Mouse (Mus musculus) myocyte (in vitro differentiated cells): ENCODE results near the gene Trrap. TPM values are rescaled to one million over a fixed set of nuclear protein-coding genes. Genes with fewer than 3 reads are reported as not detected.

ENCODE experiments used
- H3K27me3 ChIP-seq: one replicate; pipeline ENCODE4 v1.6.1; 2011; ENCODE audit not compliant: control insufficient read depth, insufficient read depth, insufficient read length
- H3K36me3 ChIP-seq: one replicate; pipeline ENCODE4 v1.6.1; 2011; ENCODE audit not compliant: control insufficient read depth, insufficient read depth
- H3K4me2 ChIP-seq: one replicate; pipeline ENCODE4 v1.6.1; 2011; ENCODE audit warnings: low read depth, control low read depth
- H3K4me3 ChIP-seq: one replicate; pipeline ENCODE4 v1.5.1; 2011; ENCODE audit warnings: mild to moderate bottlenecking, control low read depth, moderate library complexity
- H3K79me2 ChIP-seq: one replicate; pipeline ENCODE4 v1.6.1; 2011; ENCODE audit not compliant: control insufficient read depth, insufficient read depth
- H3ac ChIP-seq: one replicate; pipeline ENCODE4 v1.6.1; 2011; ENCODE audit not compliant: control insufficient read depth, insufficient read length
- CEBPB ChIP-seq: IDR thresholded peaks from 2 replicates; pipeline ENCODE4 v1.6.1; 2011; ENCODE audit warnings: mild to moderate bottlenecking, moderate library complexity; ENCODE audit not compliant: poor library complexity, insufficient read depth, severe bottlenecking
- E2F4 ChIP-seq: IDR thresholded peaks from one replicate; pipeline ENCODE4 v1.6.1; 2011; ENCODE audit warnings: mild to moderate bottlenecking, control low read depth, moderate library complexity; ENCODE audit not compliant: insufficient read depth
- MAX ChIP-seq: IDR thresholded peaks from one replicate; pipeline ENCODE4 v1.6.1; 2011; ENCODE audit warnings: low read depth, mild to moderate bottlenecking, control low read depth
- MYOD1 ChIP-seq, 3 experiments: IDR thresholded peaks; one replicate each; pipeline ENCODE4 v1.6.1; 2011; ENCODE audit warnings: control low read depth in 2 of 3, low read depth in 2 of 3, mild to moderate bottlenecking in 2 of 3, moderate library complexity in 1 of 3; ENCODE audit not compliant: insufficient read length in 2 of 3, control insufficient read depth in 1 of 3
- MYOG ChIP-seq, 3 experiments: IDR thresholded peaks; one replicate each; pipeline ENCODE4 v1.6.1; 2011; ENCODE audit warnings: control low read depth in 2 of 3, low read depth in 2 of 3, mild to moderate bottlenecking in 2 of 3; ENCODE audit not compliant: insufficient read length in 2 of 3, control insufficient read depth in 1 of 3, insufficient read depth in 1 of 3
- POLR2A ChIP-seq: IDR thresholded peaks from one replicate; pipeline ENCODE4 v1.6.1; 2011; ENCODE audit warnings: low read depth, mild to moderate bottlenecking, control low read depth, moderate library complexity; ENCODE audit not compliant: insufficient read length
- POLR2AphosphoS2 ChIP-seq: IDR thresholded peaks from one replicate; pipeline ENCODE4 v1.6.1; 2011; ENCODE audit warnings: low read depth, control low read depth; ENCODE audit not compliant: insufficient read length
- REST ChIP-seq: IDR thresholded peaks from one replicate; pipeline ENCODE4 v1.6.1; 2011; ENCODE audit warnings: mild to moderate bottlenecking, control low read depth, moderate library complexity; ENCODE audit not compliant: insufficient read depth, insufficient read length
- SRF ChIP-seq: IDR thresholded peaks from one replicate; pipeline ENCODE4 v1.6.1; 2011; ENCODE audit warnings: low read depth; ENCODE audit not compliant: control insufficient read depth, insufficient read length
- TCF12 ChIP-seq: IDR thresholded peaks from one replicate; pipeline ENCODE4 v1.6.1; 2011; ENCODE audit warnings: mild to moderate bottlenecking, control low read depth; ENCODE audit not compliant: poor library complexity, insufficient read depth, severe bottlenecking
- TCF3 ChIP-seq: IDR thresholded peaks from one replicate; pipeline ENCODE4 v1.6.1; 2011; ENCODE audit warnings: low read depth, control low read depth; ENCODE audit not compliant: insufficient read length
- USF1 ChIP-seq: IDR thresholded peaks from one replicate; pipeline ENCODE4 v1.6.1; 2011; ENCODE audit warnings: low read depth, mild to moderate bottlenecking, control low read depth, moderate library complexity
- polyA plus RNA-seq: library from polyadenylated mRNA; unstranded; fragments of >200 nt; fragmentation: generic; extraction: Trizol; gene quantifications from one replicate; pipeline ENCODE4 v1.2.1, GENCODE M21; 2012; ENCODE audit warnings: missing spikeins

Gene Trrap
- polyA plus RNA-seq, 1 experiment, result 40.2 TPM

DNA sequence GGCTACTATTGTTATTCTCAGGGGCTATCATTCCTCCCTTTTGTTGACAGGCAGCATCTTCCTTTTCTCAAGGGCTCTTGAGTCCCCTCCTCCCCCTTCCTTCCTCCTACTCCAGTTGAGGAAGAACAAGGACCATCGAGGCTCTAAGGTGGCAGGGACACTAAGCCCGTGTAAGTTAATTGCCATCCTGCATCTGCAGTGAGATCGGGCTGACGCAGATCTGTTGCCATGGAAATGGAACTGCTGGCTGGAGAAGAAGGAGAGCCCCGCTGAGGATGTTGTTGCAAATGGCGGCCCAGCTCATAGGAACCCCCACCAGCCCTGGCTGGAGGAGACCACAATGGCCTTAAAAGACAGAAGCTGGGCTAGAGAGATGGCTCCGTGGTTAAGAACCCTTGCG, 9.1 kb upstream of the Trrap start:
- Histone ChIP-seq H3K4me3 (no peak overlapping the region), H3K4me2 (no peak overlapping the region), H3K27me3 (peaks cover 39% of the 10 kb centered on the region), H3ac (no peak overlapping the region), H3K36me3 (no peaks in the 10 kb centered on the region), H3K79me2 (no peaks in the 10 kb centered on the region)
- TF ChIP-seq MYOG (IDR thresholded peaks at IDR 0.05; ENCODE audit: control insufficient read depth in 1 of 3, insufficient read depth in 1 of 3, insufficient read length in 2 of 3, low read depth in 2 of 3), result no peak
- TF ChIP-seq TCF3, result no peak
- no peak for TF ChIP-seq POLR2AphosphoS2
- TF ChIP-seq MYOD1 (IDR thresholded peaks at IDR 0.05; ENCODE audit: control insufficient read depth in 1 of 3, insufficient read length in 2 of 3, low read depth in 2 of 3), result no peak
- no peak for TF ChIP-seq MAX
- TF ChIP-seq REST, result no peak
- no peak for TF ChIP-seq POLR2A
- TF ChIP-seq CEBPB, result no peak
- TF ChIP-seq USF1, result no peak
- TF ChIP-seq TCF12, result no peak
- TF ChIP-seq SRF, result no peak
- TF ChIP-seq E2F4, result no peak

GRCm38 (mm10) chr5:144761161-144761868, 6.2 kb upstream of the Trrap start, which contains the start of gene Tmem130:
Gene Tmem130 (minus strand): TSS chr5:144761818.
- Histone ChIP-seq H3ac (no peak within 1 kb of the TSS), H3K79me2 (no peaks in the 10 kb centered on the region), H3K4me3 (no peak within 1 kb of the TSS), H3K36me3 (no peaks in the 10 kb centered on the region), H3K4me2 (no peak within 1 kb of the TSS), H3K27me3 (peaks cover 43% of the 10 kb centered on the region)
- TF ChIP-seq E2F4 (no peak), POLR2A (no peak), CEBPB (no peak), MYOG (IDR thresholded peaks at IDR 0.05; ENCODE audit: control insufficient read depth in 1 of 3, insufficient read depth in 1 of 3, insufficient read length in 2 of 3, low read depth in 2 of 3) (no peak), SRF (no peak), REST (no peak), POLR2AphosphoS2 (no peak), USF1 (no peak), MYOD1 (IDR thresholded peaks at IDR 0.05; ENCODE audit: control insufficient read depth in 1 of 3, insufficient read length in 2 of 3, low read depth in 2 of 3) (no peak), TCF12 (no peak), TCF3 (no peak), MAX (no peak)

DNA sequence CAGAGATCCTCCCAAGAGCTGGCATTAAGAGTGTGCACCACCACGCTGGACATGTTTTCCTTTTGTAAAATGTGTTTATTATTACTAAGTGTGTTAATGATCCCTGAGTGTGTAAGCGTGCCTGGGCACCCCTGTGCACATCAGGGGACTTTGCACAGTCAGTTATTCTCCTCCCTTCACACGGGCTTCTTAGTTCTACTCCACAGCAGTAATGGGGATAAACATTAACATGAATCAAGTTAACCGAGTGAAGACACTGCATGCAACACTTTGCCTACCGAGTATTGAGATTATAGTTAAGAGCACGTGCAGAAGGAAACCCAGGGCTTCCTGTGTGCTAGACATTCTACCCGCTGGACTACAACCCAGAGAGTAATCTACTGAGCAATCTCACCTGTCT, 1.5 kb upstream of the Trrap start:
- Histone ChIP-seq H3K4me2 (no peak overlapping the region), H3ac (no peak overlapping the region), H3K27me3 (peaks cover 23% of the 10 kb centered on the region), H3K79me2 (peaks cover 22% of the 10 kb centered on the region), H3K4me3 (no peak overlapping the region), H3K36me3 (peaks cover 4% of the 10 kb centered on the region)
- TF ChIP-seq SRF (no peak), TCF12 (no peak), REST (no peak), POLR2A (no peak), TCF3 (no peak), MAX (no peak)

- H3K27me3 ChIP-seq, result peaks cover 17% of the 10 kb centered on the region
- peaks cover 8% of the 10 kb centered on the region for H3K36me3 ChIP-seq
- no peak overlapping the region for H3K4me3 ChIP-seq
- TF ChIP-seq USF1 (no peak), TCF3 (no peak), SRF (no peak), POLR2AphosphoS2 (no peak), MYOD1 (IDR thresholded peaks at IDR 0.05; ENCODE audit: control insufficient read depth in 1 of 3, insufficient read length in 2 of 3, low read depth in 2 of 3) (no peak)
- H3ac ChIP-seq, result no peak overlapping the region
- H3K4me2 ChIP-seq, result no peak overlapping the region
- peaks cover 27% of the 10 kb centered on the region for H3K79me2 ChIP-seq
These were observed 886 bp upstream of the Trrap start for GRCm38 (mm10) chr5:144766646-144767045.

DNA sequence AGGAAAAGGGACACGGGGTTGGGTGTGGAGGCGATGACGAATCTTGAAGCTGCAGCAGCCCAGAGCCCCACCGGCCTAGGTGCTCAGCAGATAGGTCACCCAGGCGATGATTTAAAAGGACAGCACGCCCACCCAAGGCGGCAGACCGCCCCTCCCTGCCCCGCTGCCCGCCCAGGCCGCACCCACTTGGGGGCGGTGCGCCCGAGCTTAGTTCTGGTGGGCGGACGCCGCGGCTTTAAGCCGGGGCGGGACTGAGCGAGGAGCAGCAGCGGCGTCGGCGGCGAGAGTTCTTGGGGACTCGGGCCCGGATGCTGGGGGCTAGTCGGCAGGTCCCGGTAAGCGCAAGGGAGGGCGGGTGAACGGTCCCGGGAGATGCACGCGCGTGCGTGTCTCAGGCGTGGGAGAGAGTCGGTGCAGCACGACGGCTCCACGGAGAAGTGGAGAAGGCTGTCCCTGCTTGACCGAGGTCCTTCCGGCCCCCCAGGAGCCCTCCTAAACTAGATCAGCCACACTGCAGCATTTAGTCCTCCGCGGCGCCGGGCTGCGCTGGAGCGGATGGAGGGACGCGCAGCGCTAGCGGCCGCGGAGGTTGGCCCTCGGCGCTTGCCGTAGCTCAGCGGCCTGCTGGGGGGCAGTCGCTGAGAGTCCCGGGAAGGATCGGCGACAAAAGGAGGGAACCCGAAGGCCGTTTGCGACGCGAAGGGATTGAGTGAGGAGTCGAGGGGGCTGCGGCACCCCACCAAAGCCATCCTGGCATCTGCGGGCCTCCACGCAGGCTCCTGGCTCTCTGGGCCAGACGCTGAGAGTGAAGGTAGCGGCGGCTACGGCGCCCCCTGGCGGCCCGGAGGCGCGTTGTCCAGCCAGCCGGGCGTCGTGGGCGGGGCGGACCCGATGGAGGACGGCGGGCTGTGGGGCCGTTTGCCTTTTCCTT, 644 bp downstream of the Trrap start:
- H3K36me3 ChIP-seq, result peaks cover 8% of the 10 kb centered on the region
- peaks cover 34% of the 10 kb centered on the region for H3K79me2 ChIP-seq
- peak overlapping the region; percentile 82 for H3K4me2 ChIP-seq
- H3K4me3 ChIP-seq, result peak overlapping the region; percentile 95
- peaks cover 4% of the 10 kb centered on the region for H3K27me3 ChIP-seq
- TF ChIP-seq MYOD1 (IDR thresholded peaks at IDR 0.05; ENCODE audit: control insufficient read depth in 1 of 3, insufficient read length in 2 of 3, low read depth in 2 of 3) (no peak), POLR2AphosphoS2 (peak; percentile 72), MYOG (IDR thresholded peaks at IDR 0.05; ENCODE audit: control insufficient read depth in 1 of 3, insufficient read depth in 1 of 3, insufficient read length in 2 of 3, low read depth in 2 of 3) (peak in 1 of 3 experiments; percentile 23), POLR2A (peak; percentile 86), TCF3 (no peak), TCF12 (no peak), REST (no peak), USF1 (no peak)
- H3ac ChIP-seq, result peak overlapping the region; percentile 84
